Mouse (Mus musculus) thymus, postnatal 0 days (tissue): ENCODE results near the gene Tap2. TPM values are rescaled to one million over a fixed set of nuclear protein-coding genes. Genes with fewer than 3 reads are reported as not detected.

Source experiments
- DNase-seq: peaks from one replicate; pipeline ENCODE4 v3.0.0-alpha.2; 2015; ENCODE audit warnings: low spot score
- polyA plus RNA-seq: library from polyadenylated mRNA; unstranded; fragments of >200 nt; fragmentation: Nextera tagmentation; extraction: Ambion mirVana; gene quantifications from 2 replicates; pipeline ENCODE4 v1.2.1, GENCODE M21; 2015

Gene Tap2
- polyA plus RNA-seq, 1 experiment from 2014 or later = 153 TPM

DNA sequence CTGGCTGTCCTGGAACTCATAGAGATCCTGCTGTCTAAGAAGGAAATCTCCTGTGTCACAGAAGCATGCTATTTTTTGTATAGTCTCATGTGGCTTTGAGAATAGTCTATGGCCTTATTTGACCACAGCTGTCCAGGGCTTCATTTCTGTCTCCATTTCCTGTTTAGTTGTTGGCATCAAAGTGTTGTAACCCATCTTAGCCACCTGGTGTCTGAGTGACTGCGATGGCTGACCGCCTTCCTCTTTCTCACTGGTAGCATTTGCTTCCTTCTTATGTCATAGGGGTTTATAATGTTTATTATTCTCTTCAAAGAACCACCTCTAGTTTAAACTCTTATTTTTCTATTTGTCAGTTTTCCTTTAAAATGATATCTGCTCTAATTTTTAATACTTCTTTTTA, 45.4 kb downstream of the Tap2 start:
- no peak for DNase-seq

GRCm38 (mm10) chr17:34249361-34249760, 46.0 kb downstream of the Tap2 start:
- DNase-seq = no peak

- DNase-seq = peak; percentile 70
Observed at GRCm38 (mm10) chr17:34249878-34250277, 46.6 kb downstream of the Tap2 start.

GRCm38 (mm10) chr17:34251666-34252065, 48.3 kb downstream of the Tap2 start:
- no peak for DNase-seq

GRCm38 (mm10) chr17:34256501-34256900, 53.2 kb downstream of the Tap2 start:
- no peak for DNase-seq

DNA sequence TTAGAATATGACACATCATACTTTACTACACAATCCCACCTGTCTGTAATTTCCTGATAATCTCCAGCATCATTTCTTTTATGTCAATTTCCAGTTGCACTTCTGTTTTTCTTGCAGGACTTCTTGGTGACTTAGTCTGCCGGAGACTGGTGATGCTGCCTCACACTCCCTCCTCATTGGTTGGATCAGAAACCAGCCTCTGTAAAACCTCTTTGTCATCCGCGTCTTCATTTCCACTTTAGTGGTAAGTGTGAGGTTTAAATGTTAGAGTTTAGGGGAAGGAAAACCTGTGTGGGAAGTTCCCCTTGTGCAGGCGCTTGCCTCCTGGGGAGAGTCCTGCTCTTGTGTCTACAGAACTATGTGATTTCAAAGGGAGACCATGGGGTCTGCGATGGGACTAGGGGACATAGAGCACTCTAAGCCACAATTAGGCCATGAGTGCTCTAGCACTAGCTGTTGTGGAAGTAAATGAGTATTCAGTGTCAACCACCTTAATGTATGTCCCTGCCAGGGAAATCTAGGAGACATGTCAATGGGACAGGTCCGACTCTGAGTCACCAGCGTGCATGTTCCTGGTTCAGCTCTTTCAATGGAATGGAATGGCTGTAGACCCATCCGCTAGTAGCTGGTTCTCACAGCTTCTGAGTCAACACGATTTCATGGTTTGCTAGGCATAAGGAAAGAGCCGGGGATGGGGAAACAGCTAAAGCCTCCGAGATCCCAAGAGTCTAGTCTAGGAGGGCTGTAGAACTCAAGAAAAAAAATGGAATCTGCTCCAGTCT, 54.5 kb downstream of the Tap2 start, which contains the start of gene H2-Ab1:
H2-Ab1 (plus strand) TSS at position 96 of the 782 bp plus-strand sequence.
- peak; percentile 86 for DNase-seq

- DNase-seq = no peak
Observed at GRCm38 (mm10) chr17:34260551-34260950, 57.2 kb downstream of the Tap2 start.

GRCm38 (mm10) chr17:34261502-34261901, 58.2 kb downstream of the Tap2 start:
- peak; percentile 76 for DNase-seq

DNA sequence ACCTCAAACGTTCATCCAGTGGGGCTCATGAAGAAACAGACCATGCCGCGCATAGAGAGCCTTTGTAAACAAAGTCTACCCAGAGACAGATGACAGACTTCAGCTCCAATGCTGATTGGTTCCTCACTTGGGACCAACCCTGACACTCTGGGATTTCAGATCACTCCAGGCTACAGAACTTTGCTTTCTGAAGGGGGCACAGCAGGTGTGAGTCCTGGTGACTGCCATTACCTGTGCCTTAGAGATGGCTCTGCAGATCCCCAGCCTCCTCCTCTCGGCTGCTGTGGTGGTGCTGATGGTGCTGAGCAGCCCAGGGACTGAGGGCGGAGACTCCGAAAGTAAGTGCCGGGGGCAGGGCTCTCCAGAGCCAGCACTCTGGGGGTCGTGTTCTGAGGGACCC, 59.7 kb downstream of the Tap2 start:
- peak; percentile 91 for DNase-seq

DNA sequence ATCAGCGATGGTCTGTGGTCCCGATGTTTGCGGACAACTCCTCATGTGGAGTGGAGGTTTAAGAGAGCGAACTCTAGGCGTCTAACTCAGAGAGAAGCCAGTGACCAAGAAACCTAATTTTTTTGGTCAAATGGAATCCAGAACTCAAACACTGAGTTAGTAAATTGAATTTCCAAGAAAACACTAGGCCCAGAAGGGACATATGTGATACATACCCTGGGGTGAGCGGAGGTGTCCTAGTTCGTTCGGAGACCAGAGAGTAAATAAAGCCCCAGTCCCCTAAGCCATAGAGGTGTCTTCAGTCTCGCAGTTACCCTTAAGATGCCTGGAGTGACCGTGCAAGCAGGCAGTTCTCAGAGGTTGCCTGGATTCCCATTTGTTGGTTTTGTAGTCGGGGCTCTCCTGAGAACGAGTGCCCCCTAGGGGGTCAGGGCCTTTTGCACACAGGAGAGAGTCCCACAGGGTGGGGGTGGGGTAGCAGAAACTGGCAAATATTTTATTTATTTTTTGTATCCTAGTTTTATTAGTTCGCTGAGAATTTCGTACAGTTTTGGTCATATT, 60.6 kb downstream of the Tap2 start:
- peak; percentile 55 for DNase-seq

DNA sequence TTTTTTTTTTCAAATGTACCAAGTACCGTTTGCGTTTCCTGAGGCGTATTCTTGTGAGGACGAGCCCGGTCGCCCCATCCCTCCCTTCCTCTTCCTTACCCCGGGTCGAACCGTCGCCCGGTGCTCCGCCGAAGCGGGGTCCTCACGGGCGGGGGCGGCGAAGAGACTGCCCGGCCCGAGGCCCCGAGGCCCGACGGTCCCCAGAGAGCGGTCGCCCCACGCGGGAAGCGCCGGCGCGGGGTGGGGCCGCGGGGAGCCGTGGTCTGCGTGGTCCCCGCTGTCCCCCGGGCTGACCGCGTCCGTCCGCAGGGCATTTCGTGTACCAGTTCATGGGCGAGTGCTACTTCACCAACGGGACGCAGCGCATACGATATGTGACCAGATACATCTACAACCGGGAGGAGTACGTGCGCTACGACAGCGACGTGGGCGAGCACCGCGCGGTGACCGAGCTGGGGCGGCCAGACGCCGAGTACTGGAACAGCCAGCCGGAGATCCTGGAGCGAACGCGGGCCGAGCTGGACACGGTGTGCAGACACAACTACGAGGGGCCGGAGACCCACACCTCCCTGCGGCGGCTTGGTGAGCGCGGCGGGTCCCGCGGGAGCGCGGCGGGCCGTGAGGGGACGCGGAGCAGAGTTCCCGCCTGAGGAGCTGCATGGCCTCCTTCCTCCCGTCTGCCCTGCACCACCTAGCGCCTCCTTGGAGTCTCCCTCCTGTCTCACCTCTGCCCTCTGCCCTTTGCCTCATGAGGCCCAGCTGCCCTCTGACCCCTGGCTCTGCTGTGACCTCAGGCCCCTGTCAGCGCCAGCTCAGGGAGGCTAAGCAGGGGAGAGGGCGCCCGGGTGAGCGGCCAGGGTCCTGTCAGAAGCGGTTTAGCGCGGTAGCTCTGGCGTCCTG, 61.4 kb downstream of the Tap2 start:
- DNase-seq = peak; percentile 29

Other genes with a start within 250 kb of the Tap2 start
- gene Vps52, start 247.7 kb upstream of the Tap2 start, polyA plus RNA-seq = 43.6 and 46.1 TPM in 2 replicates
- gene Rps18, start 247.5 kb upstream of the Tap2 start, polyA plus RNA-seq = 2,265 and 2,338 TPM in 2 replicates
- gene H2-K1, start 203.2 kb upstream of the Tap2 start, polyA plus RNA-seq = 528 and 569 TPM in 2 replicates
- gene Ring1, start 178.8 kb upstream of the Tap2 start, polyA plus RNA-seq = 14.5 and 20.9 TPM in 2 replicates
- 77.4 and 82.2 TPM in 2 replicates for gene H2-Ke6, start 175.5 kb upstream of the Tap2 start, polyA plus RNA-seq
- 90.5 and 96.5 TPM in 2 replicates for gene Slc39a7, start 171.8 kb upstream of the Tap2 start, polyA plus RNA-seq
- gene Rxrb, start 171.7 kb upstream of the Tap2 start, polyA plus RNA-seq = 47.1 and 48.9 TPM in 2 replicates
- gene Col11a2, start 164.1 kb upstream of the Tap2 start, polyA plus RNA-seq = 1.1 and 1.5 TPM in 2 replicates
- 55.0 and 57.1 TPM in 2 replicates for gene H2-Oa, start 111.2 kb upstream of the Tap2 start, polyA plus RNA-seq
- gene H2-DMa, start 84.0 kb upstream of the Tap2 start, polyA plus RNA-seq = 113 and 114 TPM in 2 replicates
- 98.3 and 107 TPM in 2 replicates for gene Brd2, start 80.9 kb upstream of the Tap2 start, polyA plus RNA-seq
- gene H2-DMb2, start 60.2 kb upstream of the Tap2 start, polyA plus RNA-seq = 57.8 and 62.9 TPM in 2 replicates
- gene H2-DMb1, start 50.5 kb upstream of the Tap2 start, polyA plus RNA-seq = 39.8 and 42.2 TPM in 2 replicates
- 81.6 and 87.3 TPM in 2 replicates for gene Tap1, start 16.0 kb upstream of the Tap2 start, polyA plus RNA-seq
- 251 and 261 TPM in 2 replicates for gene Psmb9, start 15.8 kb upstream of the Tap2 start, polyA plus RNA-seq
- gene Psmb8, start 5.8 kb upstream of the Tap2 start, polyA plus RNA-seq = 875 and 899 TPM in 2 replicates
- gene H2-Ob, start 35.4 kb downstream of the Tap2 start, polyA plus RNA-seq = 2.6 and 2.8 TPM in 2 replicates
- 1,510 and 1,544 TPM in 2 replicates for gene H2-Ab1, start 54.2 kb downstream of the Tap2 start, polyA plus RNA-seq
- 991 and 995 TPM in 2 replicates for gene H2-Aa, start 84.3 kb downstream of the Tap2 start, polyA plus RNA-seq
- 574 and 589 TPM in 2 replicates for gene H2-Eb1, start 102.3 kb downstream of the Tap2 start, polyA plus RNA-seq
- 2.3 and 3.1 TPM in 2 replicates for gene H2-Eb2, start 122.1 kb downstream of the Tap2 start, polyA plus RNA-seq
- 0.22 and 0.27 TPM in 2 replicates for gene Btnl2, start 151.3 kb downstream of the Tap2 start, polyA plus RNA-seq
- gene Btnl1, start 173.6 kb downstream of the Tap2 start, polyA plus RNA-seq = 0.27 and 0.29 TPM in 2 replicates
- 0.71 and 0.94 TPM in 2 replicates for gene BC051142, start 195.3 kb downstream of the Tap2 start, polyA plus RNA-seq